Mouse (Mus musculus) embryonic facial prominence, embryonic 14.5 days (tissue): ENCODE results near the gene Rorc. TPM values are rescaled to one million over a fixed set of nuclear protein-coding genes. Genes with fewer than 3 reads are reported as not detected.

Experiments
- ATAC-seq: fragments of 200-750 bp; cut with Nextera tagmentation; 2 replicates; pipeline ENCODE4 v1.8.0; 2017; ENCODE audit warnings: low read depth, moderate number of reproducible peaks, moderate TSS enrichment
- DNase-seq: peaks from one replicate; pipeline ENCODE4 v3.0.0-alpha.2; 2015; ENCODE audit warnings: low spot score
- H3K27ac ChIP-seq: fragments of 300-500 bp; sonication (generic); replicated peaks from 2 replicates; pipeline ENCODE4 v1.5.1; 2014; ENCODE audit warnings: low read depth, mild to moderate bottlenecking, low read length, moderate library complexity
- H3K27me3 ChIP-seq: fragments of 300-500 bp; sonication (generic); replicated peaks from 2 replicates; pipeline ENCODE4 v1.6.1; 2014; ENCODE audit warnings: low read length; ENCODE audit not compliant: control insufficient read depth, insufficient read depth
- H3K36me3 ChIP-seq: fragments of 300-500 bp; sonication (generic); 2 replicates; pipeline ENCODE4 v1.6.1; 2014; ENCODE audit warnings: low read length, mixed read lengths; ENCODE audit not compliant: control insufficient read depth, insufficient read depth
- H3K4me1 ChIP-seq: fragments of 300-500 bp; sonication (generic); 2 replicates; pipeline ENCODE4 v1.6.1; 2014; ENCODE audit warnings: antibody characterized with exemption, low read length; ENCODE audit not compliant: control insufficient read depth, insufficient read depth
- H3K4me2 ChIP-seq: fragments of 300-500 bp; sonication (generic); 2 replicates; pipeline ENCODE4 v1.6.1; 2014; ENCODE audit warnings: low read depth, mild to moderate bottlenecking, low read length, moderate library complexity, mixed read lengths
- H3K4me3 ChIP-seq: fragments of 300-500 bp; sonication (generic); 2 replicates; pipeline ENCODE4 v1.5.1; 2014; ENCODE audit warnings: low read depth, mild to moderate bottlenecking, low read length
- H3K9ac ChIP-seq: fragments of 300-500 bp; sonication (generic); 2 replicates; pipeline ENCODE4 v1.6.1; 2014; ENCODE audit warnings: low read depth, mild to moderate bottlenecking, low read length, moderate library complexity, mixed read lengths
- H3K9me3 ChIP-seq: fragments of 300-500 bp; sonication (generic); 2 replicates; pipeline ENCODE4 v1.6.1; 2016; ENCODE audit warnings: low read length; ENCODE audit not compliant: control insufficient read depth
- WGBS: fragments of 180-500 bp; shearing (Covaris S2); extraction: QIAGEN DNeasy Blood & Tissue Kit; methylation state at CpG from one replicate; pipeline ENCODE4 v1.1.7; 2014; 5-methylcytosine and 5-hydroxymethylcytosine counted together
- polyA plus RNA-seq: library from polyadenylated mRNA; unstranded; fragments of >200 nt; fragmentation: Nextera tagmentation; extraction: Ambion mirVana; gene quantifications from 2 replicates; pipeline ENCODE4 v1.2.1, GENCODE M21; 2014

Rorc gene
- 2.5 and 2.8 TPM in 2 replicates for polyA plus RNA-seq

- no peak within 1 kb of the TSS for H3K27ac ChIP-seq
- H3K9ac ChIP-seq = peak within 1 kb of the TSS; percentile 42
- 17% methylated on average over 5 of the region's 5 CpGs for WGBS
- H3K27me3 ChIP-seq = no peaks in the 10 kb centered on the region
- H3K4me3 ChIP-seq = peak within 1 kb of the TSS; percentile 23
- DNase-seq (no peak), ATAC-seq (peak; percentile 34; the same call in 1 of the 2 replicates)
- no peaks in the 10 kb centered on the region for H3K9me3 ChIP-seq
- H3K4me2 ChIP-seq = peak within 1 kb of the TSS; percentile 49
- no peaks in the 10 kb centered on the region for H3K36me3 ChIP-seq
- H3K4me1 ChIP-seq = peaks cover 26% of the 10 kb centered on the region
Measured at GRCm38 (mm10) chr3:94372641-94373040, at the start of gene Rorc. Gene Rorc, plus strand, starts transcription at chr3:94372794.

GRCm38 (mm10) chr3:94328681-94329080, 43.9 kb upstream of the Rorc start:
- ATAC-seq = no peak
- Histone ChIP-seq H3K4me1 (no peaks in the 10 kb centered on the region), H3K4me2 (no peak overlapping the region), H3K9ac (no peak overlapping the region), H3K27me3 (no peaks in the 10 kb centered on the region), H3K4me3 (no peak overlapping the region), H3K27ac (no peak overlapping the region), H3K36me3 (peaks cover 18% of the 10 kb centered on the region), H3K9me3 (no peaks in the 10 kb centered on the region)
- DNase-seq = no peak
- 64% methylated on average over 3 of the region's 3 CpGs for WGBS

GRCm38 (mm10) chr3:94334442-94334841, 38.2 kb upstream of the Rorc start:
- Histone ChIP-seq H3K27ac (no peak overlapping the region), H3K4me3 (no peak overlapping the region), H3K27me3 (no peaks in the 10 kb centered on the region), H3K9me3 (no peaks in the 10 kb centered on the region), H3K4me1 (no peaks in the 10 kb centered on the region), H3K4me2 (no peak overlapping the region), H3K9ac (no peak overlapping the region), H3K36me3 (peaks cover 15% of the 10 kb centered on the region)
- WGBS = 90% methylated on average over 4 of the region's 4 CpGs
- ATAC-seq = no peak
- no peak for DNase-seq

- Histone ChIP-seq H3K27me3 (no peaks in the 10 kb centered on the region), H3K36me3 (no peaks in the 10 kb centered on the region), H3K4me1 (no peaks in the 10 kb centered on the region), H3K9me3 (no peaks in the 10 kb centered on the region), H3K27ac (no peak overlapping the region), H3K4me3 (no peak overlapping the region), H3K4me2 (no peak overlapping the region), H3K9ac (no peak overlapping the region)
- WGBS = 82% methylated on average over 3 of the region's 3 CpGs
- ATAC-seq = no peak
- no peak for DNase-seq
Measured at GRCm38 (mm10) chr3:94338522-94338921, 34.1 kb upstream of the Rorc start.

GRCm38 (mm10) chr3:94341959-94342422, 30.6 kb upstream of the Rorc start, which contains the start of gene Them5:
Gene Them5, plus strand, starts transcription at chr3:94342099.
- ATAC-seq (no peak), DNase-seq (no peak)
- H3K4me2 ChIP-seq = no peak within 1 kb of the TSS
- no peak within 1 kb of the TSS; the same call in 1 of the 2 replicates for H3K27ac ChIP-seq
- no peaks in the 10 kb centered on the region for H3K4me1 ChIP-seq
- H3K27me3 ChIP-seq = no peaks in the 10 kb centered on the region
- no peaks in the 10 kb centered on the region for H3K36me3 ChIP-seq
- 38% methylated on average over 3 of the region's 3 CpGs for WGBS
- no peak within 1 kb of the TSS for H3K4me3 ChIP-seq
- H3K9me3 ChIP-seq = no peaks in the 10 kb centered on the region
- H3K9ac ChIP-seq = no peak within 1 kb of the TSS

- peak; percentile 9; the same call in 1 of the 2 replicates for ATAC-seq
- 19% methylated on average over 1 of the region's 1 CpGs for WGBS
- Histone ChIP-seq H3K36me3 (no peaks in the 10 kb centered on the region), H3K9me3 (no peaks in the 10 kb centered on the region), H3K4me1 (no peaks in the 10 kb centered on the region), H3K4me3 (no peak overlapping the region), H3K27me3 (no peaks in the 10 kb centered on the region), H3K9ac (no peak overlapping the region), H3K4me2 (no peak overlapping the region), H3K27ac (no peak overlapping the region; the same call in 1 of the 2 replicates)
- DNase-seq = peak; percentile 24
Measured at GRCm38 (mm10) chr3:94342552-94342951, 30.0 kb upstream of the Rorc start.

GRCm38 (mm10) chr3:94344182-94344581, 28.4 kb upstream of the Rorc start:
- Histone ChIP-seq H3K27ac (no peak overlapping the region), H3K36me3 (no peaks in the 10 kb centered on the region), H3K9me3 (no peaks in the 10 kb centered on the region), H3K4me2 (no peak overlapping the region), H3K27me3 (no peaks in the 10 kb centered on the region), H3K4me3 (no peak overlapping the region), H3K9ac (no peak overlapping the region), H3K4me1 (no peaks in the 10 kb centered on the region)
- ATAC-seq (peak; percentile 41; the same call in 1 of the 2 replicates), DNase-seq (peak; percentile 33)
- WGBS = 72% methylated on average over 2 of the region's 2 CpGs

GRCm38 (mm10) chr3:94344897-94345296, 27.7 kb upstream of the Rorc start:
- Histone ChIP-seq H3K4me2 (no peak overlapping the region), H3K27me3 (no peaks in the 10 kb centered on the region), H3K9ac (no peak overlapping the region), H3K27ac (no peak overlapping the region), H3K4me1 (no peaks in the 10 kb centered on the region), H3K36me3 (no peaks in the 10 kb centered on the region), H3K9me3 (no peaks in the 10 kb centered on the region), H3K4me3 (no peak overlapping the region)
- WGBS = 70% methylated on average over 3 of the region's 3 CpGs
- ATAC-seq = no peak
- DNase-seq = no peak

GRCm38 (mm10) chr3:94348146-94348545, 24.4 kb upstream of the Rorc start:
- H3K9me3 ChIP-seq = peaks cover 3% of the 10 kb centered on the region; the same call in 1 of the 2 replicates
- H3K36me3 ChIP-seq = no peaks in the 10 kb centered on the region
- WGBS = 64% methylated on average over 2 of the region's 2 CpGs

More at GRCm38 (mm10) chr3:94348146-94348545, 24.4 kb upstream of the Rorc start:
- H3K9ac ChIP-seq = no peak overlapping the region
- no peak overlapping the region for H3K4me3 ChIP-seq
- no peak overlapping the region for H3K27ac ChIP-seq
- no peaks in the 10 kb centered on the region for H3K4me1 ChIP-seq
- no peaks in the 10 kb centered on the region for H3K27me3 ChIP-seq
- H3K4me2 ChIP-seq = no peak overlapping the region
- ATAC-seq (no peak), DNase-seq (no peak)
